Mouse (Mus musculus): ENCODE results near the gene Tmem33. TPM values are rescaled to one million over a fixed set of nuclear protein-coding genes. Genes with fewer than 3 reads are reported as not detected.

Gene Tmem33
- 98.4 and 100 TPM in 2 replicates for polyA plus RNA-seq (2012; rRNA removed)

DNA sequence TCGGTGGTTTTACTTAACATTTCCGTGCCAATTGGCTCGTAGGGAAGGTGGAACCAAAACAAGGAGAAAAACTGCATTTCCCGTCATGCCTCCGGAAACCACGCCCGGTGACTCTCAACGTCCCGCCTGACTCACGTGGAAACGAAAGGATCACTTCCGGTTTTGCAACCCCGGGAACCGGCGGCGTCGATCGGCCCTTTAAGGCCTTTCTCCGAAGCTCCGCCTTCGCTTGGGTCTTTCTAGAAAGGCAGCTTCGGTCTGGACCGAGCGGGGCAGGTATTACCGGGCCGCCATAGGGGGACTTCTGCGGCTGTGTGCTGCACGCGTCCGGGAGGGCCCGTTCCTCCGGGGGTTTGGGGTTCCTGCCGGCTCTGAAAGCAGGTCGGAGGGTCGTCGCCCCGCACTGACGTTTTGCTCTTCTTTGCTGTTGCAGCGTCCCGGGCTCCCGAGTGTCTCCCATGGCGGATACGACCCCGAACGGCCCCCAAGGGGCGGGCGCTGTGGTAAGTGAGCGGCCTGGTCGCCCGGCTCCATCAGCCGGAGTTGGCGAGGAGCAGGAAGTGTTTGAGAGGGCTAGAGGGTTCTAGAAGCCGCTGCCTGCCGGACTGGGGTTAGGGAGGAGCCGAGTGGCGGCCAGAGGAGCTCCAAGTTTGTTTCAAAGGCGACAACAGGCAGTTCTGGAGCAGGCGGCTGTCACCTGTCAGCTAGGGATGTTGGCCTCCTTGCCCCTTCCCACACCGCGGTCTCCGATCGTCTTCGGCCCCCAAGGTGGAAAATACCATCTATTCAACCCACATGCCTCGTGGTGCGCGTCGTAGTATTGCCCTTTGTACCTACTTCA, at the start of gene Tmem33:
Gene Tmem33 (plus strand): TSS at position 35 of the 841 bp plus-strand sequence.
- peak; percentile 89 for DNase-seq
- under 1% methylated on average over 67 of the region's 67 CpGs for WGBS
- TF ChIP-seq CTCF (IDR thresholded peaks at IDR 0.05; ENCODE audit: insufficient read depth, low read length) = no peak
- TF ChIP-seq POLR2A (IDR thresholded peaks at IDR 0.05; ENCODE audit: borderline replicate concordance, extremely low read depth, low read depth, low read length) = peak; percentile 44; the same call in 1 of the 2 replicates
- H3K4me3 ChIP-seq (replicated peaks; ENCODE audit: extremely low read depth, low read depth, low read length) = peak within 1 kb of the TSS; percentile 79
- H3K4me1 ChIP-seq (ENCODE audit: control insufficient read depth, insufficient read depth, low read length) = no peaks in the 10 kb centered on the region; the same call in 1 of the 2 replicates

DNA sequence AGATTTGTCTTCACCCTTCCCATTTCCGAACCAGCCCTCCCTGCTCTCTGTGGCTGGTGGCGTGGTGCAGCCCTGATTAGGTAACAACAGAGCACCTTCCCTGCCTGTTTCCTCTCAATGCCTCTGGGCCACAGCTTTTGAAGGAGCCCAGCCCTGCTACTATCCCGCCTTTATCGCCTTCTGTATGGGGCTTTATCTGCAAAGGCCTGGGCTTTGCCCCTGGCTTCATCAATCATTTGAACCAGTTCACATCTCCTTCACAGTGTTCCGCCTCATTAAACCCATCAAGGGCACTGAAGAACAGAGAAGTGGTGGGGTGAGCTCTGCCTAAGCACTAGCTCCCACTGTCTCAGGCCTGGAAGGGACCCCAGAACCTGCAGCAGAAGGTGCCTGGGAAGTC, 47.2 kb upstream of the Tmem33 start:
- TF ChIP-seq CTCF (IDR thresholded peaks at IDR 0.05; ENCODE audit: insufficient read depth, low read length) (no peak), POLR2A (IDR thresholded peaks at IDR 0.05; ENCODE audit: borderline replicate concordance, extremely low read depth, low read depth, low read length) (no peak)
- WGBS = 25% methylated on average over 5 of the region's 5 CpGs
- H3K4me3 ChIP-seq (replicated peaks; ENCODE audit: extremely low read depth, low read depth, low read length) = no peak overlapping the region
- no peaks in the 10 kb centered on the region for H3K4me1 ChIP-seq (ENCODE audit: control insufficient read depth, insufficient read depth, low read length)
- DNase-seq = no peak

DNA sequence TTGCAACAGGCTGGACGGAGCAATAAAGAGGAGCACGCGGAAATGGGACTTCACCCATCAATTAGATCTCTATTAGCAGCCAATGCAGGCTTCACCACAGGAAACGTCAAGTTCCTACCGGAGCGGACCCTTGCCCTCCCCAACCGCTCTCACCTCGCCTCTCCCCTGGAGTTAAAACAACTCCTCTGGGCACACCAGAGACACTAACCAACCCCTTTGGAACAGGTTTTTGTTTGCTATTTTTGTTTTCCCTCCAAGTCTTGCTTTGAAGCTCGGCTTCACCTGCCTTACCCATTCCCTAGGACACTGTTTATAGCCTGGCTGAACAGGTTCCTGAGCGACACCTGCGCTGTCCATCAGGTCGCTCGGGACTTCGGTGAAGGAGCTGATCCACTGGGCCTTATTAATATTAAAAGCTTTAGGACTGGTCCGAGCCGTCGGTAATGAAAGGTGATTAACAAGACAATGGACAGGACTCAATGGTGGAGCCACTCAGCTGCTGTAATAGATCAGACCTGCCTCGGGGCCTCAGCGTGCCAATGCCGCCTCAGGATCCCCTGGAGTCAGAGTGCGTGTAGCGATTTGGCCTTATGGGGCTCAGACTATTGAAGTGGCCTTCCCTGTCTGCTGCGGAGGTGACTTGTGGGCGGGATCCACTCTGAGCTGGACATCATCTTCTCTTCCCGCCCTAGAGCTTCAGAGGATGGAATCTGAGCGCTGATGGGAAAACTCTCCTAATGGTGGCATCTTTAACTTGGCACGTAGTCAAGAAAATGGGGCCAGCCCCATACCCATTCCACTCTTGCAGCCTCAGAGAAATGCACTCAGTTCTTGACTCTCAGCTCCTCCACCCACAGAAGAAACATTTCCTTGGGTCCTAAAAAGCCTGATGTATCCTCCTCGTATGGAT, 45.0 kb upstream of the Tmem33 start:
- no peak for DNase-seq
- Histone ChIP-seq H3K4me1 (ENCODE audit: control insufficient read depth, insufficient read depth, low read length) (no peaks in the 10 kb centered on the region), H3K4me3 (replicated peaks; ENCODE audit: extremely low read depth, low read depth, low read length) (no peak overlapping the region)
- TF ChIP-seq CTCF (IDR thresholded peaks at IDR 0.05; ENCODE audit: insufficient read depth, low read length) = no peak
- TF ChIP-seq POLR2A (IDR thresholded peaks at IDR 0.05; ENCODE audit: borderline replicate concordance, extremely low read depth, low read depth, low read length) = no peak
- WGBS = 4% methylated on average over 28 of the region's 28 CpGs

DNA sequence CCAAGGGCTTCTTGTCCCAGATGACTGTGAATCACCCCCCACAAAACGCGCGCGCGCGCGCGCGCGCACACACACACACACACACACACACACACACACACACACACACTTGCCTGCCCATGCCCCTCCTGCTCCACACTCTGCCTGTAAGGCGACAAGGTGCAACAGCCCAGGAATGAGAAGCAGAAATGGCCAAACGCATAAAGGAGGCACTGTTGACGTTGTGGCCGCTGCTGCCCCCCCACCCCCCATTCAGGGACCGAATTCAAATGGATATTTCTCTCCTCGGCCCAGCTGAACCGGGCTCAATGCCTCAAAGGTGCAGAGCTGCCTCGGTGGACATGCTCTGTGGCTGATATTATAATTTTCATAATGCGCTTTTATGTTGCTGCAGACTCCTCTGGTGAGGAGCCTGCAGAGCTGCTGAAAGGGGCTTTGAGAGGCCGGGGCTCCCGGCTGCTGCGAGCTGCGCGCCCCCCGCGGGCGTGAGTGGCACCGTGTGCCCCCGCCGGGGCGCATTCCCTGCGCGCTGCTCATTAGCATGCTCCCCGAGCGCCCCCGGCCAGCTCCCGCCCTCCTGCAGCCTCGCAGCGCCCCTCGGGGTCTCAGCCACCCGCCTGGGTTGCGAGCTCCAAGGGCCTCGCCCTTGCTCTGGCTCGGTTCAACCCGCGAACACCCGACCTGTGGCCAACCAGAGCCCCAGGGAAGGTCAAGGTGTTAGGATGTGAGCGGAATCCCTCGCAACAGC, 44.2 kb upstream of the Tmem33 start:
- no peaks in the 10 kb centered on the region for H3K4me1 ChIP-seq (ENCODE audit: control insufficient read depth, insufficient read depth, low read length)
- H3K4me3 ChIP-seq (replicated peaks; ENCODE audit: extremely low read depth, low read depth, low read length) = no peak overlapping the region
- TF ChIP-seq POLR2A (IDR thresholded peaks at IDR 0.05; ENCODE audit: borderline replicate concordance, extremely low read depth, low read depth, low read length) = no peak
- no peak for TF ChIP-seq CTCF (IDR thresholded peaks at IDR 0.05; ENCODE audit: insufficient read depth, low read length)
- 3% methylated on average over 48 of the region's 49 CpGs for WGBS
- no peak for DNase-seq

DNA sequence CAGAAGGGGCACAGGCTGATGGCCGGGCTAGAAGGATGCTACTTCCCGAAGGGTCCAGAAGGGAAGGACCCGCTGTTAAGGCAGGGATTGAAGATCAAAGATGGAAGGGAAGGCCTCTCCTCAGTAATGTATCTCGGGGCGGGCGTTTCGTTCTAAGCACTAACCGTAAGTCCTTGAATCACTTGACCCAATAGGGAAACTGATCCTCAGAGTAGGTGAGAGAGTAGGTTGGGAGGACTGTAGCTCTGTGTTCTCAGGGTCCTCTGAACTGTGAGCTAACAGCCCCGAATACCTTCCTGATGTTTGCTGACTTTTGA, 43.6 kb upstream of the Tmem33 start:
- no peak overlapping the region for H3K4me3 ChIP-seq (replicated peaks; ENCODE audit: extremely low read depth, low read depth, low read length)
- 4% methylated on average over 9 of the region's 9 CpGs for WGBS
- no peak for DNase-seq
- no peak for TF ChIP-seq POLR2A (IDR thresholded peaks at IDR 0.05; ENCODE audit: borderline replicate concordance, extremely low read depth, low read depth, low read length)
- no peak for TF ChIP-seq CTCF (IDR thresholded peaks at IDR 0.05; ENCODE audit: insufficient read depth, low read length)
- H3K4me1 ChIP-seq (ENCODE audit: control insufficient read depth, insufficient read depth, low read length) = no peaks in the 10 kb centered on the region

DNA sequence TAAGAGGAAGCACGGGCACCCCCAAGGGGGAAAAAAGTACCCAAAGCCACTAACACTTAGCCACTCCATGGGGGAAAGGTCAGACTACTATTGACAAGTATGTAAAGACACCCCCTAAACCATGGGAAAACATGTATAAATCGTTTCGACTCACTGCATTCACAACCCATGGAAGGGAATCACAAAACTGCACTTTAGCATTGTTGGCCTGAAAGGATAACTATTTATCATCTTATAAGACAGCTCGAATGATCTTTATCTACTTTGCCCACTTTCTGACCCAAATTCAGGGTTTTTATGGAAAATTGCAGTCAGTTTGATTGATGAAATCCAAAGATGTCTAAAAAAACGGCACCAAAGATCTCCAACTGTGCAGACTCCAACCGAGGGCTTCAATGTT, 38.5 kb upstream of the Tmem33 start:
- no peak for DNase-seq
- no peak overlapping the region for H3K4me3 ChIP-seq (replicated peaks; ENCODE audit: extremely low read depth, low read depth, low read length)
- 9% methylated on average over 6 of the region's 6 CpGs for WGBS
- no peaks in the 10 kb centered on the region for H3K4me1 ChIP-seq (ENCODE audit: control insufficient read depth, insufficient read depth, low read length)
- no peak for TF ChIP-seq CTCF (IDR thresholded peaks at IDR 0.05; ENCODE audit: insufficient read depth, low read length)
- TF ChIP-seq POLR2A (IDR thresholded peaks at IDR 0.05; ENCODE audit: borderline replicate concordance, extremely low read depth, low read depth, low read length) = no peak

DNA sequence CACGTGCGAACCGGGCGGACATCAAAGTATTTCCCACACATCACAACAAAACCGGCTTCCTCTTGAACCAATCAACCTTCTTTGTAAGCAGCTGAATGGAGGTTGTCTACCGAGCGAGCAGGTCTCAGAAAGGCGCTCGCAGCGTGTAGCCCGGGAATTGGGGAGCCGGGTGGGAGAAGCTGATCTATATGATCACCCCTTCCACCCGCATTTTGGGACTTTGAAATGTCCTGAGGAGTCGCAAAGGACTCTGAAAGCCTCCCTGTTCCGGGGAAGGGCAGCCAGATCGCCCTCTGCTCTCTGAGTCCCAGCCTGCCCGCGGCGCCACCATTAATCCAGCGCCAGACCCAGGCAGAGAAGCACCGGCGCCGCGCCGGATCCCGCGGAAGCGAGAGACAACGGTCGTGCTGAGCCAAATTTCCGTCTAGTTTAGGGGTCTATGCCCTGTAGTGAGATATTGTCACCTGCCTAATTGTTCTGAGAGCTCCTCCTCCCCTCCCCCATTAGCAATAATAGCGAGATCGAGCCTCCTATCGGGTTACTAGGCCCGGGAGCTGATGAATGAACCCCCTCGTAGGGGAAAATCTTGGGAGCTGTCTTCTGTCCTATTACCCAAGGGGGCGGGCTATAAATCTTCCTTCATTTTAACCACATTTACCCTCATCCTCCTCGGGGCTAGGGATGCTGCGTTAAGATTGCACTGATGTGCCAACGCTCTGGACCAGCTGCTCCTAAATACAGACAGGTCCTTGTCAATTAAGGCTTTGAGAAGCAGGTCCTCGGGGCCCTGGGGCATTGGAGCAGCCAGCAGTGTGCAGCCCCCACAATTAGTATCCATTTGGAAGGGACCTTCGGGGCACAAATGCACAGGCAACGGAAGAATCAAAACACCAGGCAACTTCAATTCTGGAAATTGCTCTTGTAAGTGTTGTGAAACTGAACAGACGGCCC, 37.6 kb upstream of the Tmem33 start:
- DNase-seq = peak; percentile 14
- 4% methylated on average over 44 of the region's 44 CpGs for WGBS
- H3K4me3 ChIP-seq (replicated peaks; ENCODE audit: extremely low read depth, low read depth, low read length) = no peak overlapping the region
- no peaks in the 10 kb centered on the region for H3K4me1 ChIP-seq (ENCODE audit: control insufficient read depth, insufficient read depth, low read length)
- TF ChIP-seq POLR2A (IDR thresholded peaks at IDR 0.05; ENCODE audit: borderline replicate concordance, extremely low read depth, low read depth, low read length) (no peak), CTCF (IDR thresholded peaks at IDR 0.05; ENCODE audit: insufficient read depth, low read length) (no peak)

DNA sequence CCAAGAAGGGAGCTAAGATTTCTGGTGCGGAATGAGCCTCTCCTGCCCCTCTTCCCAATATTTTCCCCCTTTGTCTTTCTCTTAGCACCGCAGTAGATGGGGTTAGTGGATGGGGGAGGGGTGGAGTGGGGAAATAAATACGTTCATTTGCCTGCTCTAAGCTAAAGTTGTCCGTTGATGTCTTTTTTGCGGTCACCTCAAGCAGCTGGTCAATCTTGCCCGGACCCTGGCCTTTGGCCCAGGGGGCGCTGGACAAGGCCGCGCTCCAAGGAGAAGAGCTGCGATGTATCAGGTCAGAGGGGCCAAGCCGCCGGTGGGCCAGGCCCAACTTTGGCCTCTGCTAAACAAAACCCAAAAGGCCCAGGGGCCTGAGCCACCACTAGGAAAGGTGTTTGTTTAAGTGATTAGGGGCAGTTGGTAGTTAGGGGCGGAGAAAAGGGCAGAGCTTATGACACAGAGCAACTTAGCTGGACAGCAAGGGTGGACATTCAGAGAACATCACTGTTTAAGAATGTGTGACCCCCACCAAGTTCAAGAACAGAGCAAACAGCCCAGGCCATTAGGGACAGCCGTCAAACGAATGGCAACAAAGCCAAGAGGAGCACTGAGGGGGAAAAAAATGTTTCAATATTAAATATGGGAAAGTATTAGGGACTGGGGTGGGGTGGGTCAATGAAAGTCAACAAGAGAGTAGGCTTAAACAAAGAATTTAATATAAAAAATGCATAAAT, 36.8 kb upstream of the Tmem33 start:
- Histone ChIP-seq H3K4me1 (ENCODE audit: control insufficient read depth, insufficient read depth, low read length) (no peaks in the 10 kb centered on the region), H3K4me3 (replicated peaks; ENCODE audit: extremely low read depth, low read depth, low read length) (no peak overlapping the region)
- DNase-seq = no peak
- TF ChIP-seq POLR2A (IDR thresholded peaks at IDR 0.05; ENCODE audit: borderline replicate concordance, extremely low read depth, low read depth, low read length) = no peak
- TF ChIP-seq CTCF (IDR thresholded peaks at IDR 0.05; ENCODE audit: insufficient read depth, low read length) = no peak
- WGBS = 11% methylated on average over 15 of the region's 15 CpGs
